Mouse (Mus musculus): ENCODE results near the gene Arid5a. TPM values are rescaled to one million over a fixed set of nuclear protein-coding genes. Genes with fewer than 3 reads are reported as not detected.

The Arid5a gene
- 10 to 100 TPM; 13.7 to 14.8 TPM for total RNA-seq (2021)
- long read RNA-seq, full-length matches to known transcripts, result 7 of 12 reads
- long read RNA-seq, partial matches to known transcripts, result 1 of 12 reads
- long read RNA-seq, other reads (novel, unspliced or antisense), result 4 of 12 reads

- DNase-seq (ENCODE audit: low spot score in 2 of 2), result peak; percentile 83 to 86
These were observed at the start of gene Arid5a for GRCm38 (mm10) chr1:36307495-36308280. Arid5a (plus strand) TSS chr1:36307733.

GRCm38 (mm10) chr1:36258631-36259030 is 48.9 kb upstream of the Arid5a start:
- no peak for DNase-seq (ENCODE audit: low spot score in 2 of 2)

DNA sequence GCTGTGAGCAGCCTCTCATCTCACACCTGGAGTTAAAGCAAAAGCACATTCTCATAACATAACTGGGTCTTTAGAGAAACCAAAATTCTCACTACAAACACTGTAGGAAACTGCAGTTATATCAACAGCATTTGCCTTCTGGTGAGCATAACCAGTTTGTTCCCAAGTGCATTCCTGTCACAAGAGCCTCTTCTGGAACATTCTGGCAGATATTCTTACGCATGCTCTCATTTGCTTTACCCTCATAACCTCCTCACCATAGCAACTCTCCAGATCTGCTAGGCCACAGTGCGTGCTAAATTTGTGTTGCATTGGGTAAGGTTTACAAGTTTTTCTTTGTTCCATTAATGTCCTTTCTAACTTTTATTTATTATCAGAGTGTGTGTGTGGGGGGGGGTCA is 48.3 kb upstream of the Arid5a start:
- DNase-seq (ENCODE audit: low spot score in 2 of 2), result no peak

DNA sequence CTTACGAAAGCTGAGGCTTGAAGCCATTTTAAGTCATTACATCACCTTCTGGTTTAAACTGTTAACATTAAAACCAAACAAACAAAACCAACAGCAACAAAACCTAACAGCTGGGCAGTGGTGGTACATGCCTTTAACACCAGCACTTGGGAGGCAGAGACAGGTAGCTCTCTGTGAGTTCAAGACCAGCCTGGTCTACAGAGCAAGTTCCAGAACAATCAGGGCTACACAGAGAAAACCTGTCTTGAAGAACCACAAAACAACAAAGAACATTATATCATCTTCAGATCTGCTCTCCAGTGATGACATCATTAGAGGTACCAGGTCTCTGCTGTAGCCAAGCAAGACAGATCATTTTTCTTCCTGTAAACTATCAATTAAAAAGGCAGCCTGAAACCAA is 47.1 kb upstream of the Arid5a start:
- DNase-seq (ENCODE audit: low spot score in 2 of 2), result no peak

DNA sequence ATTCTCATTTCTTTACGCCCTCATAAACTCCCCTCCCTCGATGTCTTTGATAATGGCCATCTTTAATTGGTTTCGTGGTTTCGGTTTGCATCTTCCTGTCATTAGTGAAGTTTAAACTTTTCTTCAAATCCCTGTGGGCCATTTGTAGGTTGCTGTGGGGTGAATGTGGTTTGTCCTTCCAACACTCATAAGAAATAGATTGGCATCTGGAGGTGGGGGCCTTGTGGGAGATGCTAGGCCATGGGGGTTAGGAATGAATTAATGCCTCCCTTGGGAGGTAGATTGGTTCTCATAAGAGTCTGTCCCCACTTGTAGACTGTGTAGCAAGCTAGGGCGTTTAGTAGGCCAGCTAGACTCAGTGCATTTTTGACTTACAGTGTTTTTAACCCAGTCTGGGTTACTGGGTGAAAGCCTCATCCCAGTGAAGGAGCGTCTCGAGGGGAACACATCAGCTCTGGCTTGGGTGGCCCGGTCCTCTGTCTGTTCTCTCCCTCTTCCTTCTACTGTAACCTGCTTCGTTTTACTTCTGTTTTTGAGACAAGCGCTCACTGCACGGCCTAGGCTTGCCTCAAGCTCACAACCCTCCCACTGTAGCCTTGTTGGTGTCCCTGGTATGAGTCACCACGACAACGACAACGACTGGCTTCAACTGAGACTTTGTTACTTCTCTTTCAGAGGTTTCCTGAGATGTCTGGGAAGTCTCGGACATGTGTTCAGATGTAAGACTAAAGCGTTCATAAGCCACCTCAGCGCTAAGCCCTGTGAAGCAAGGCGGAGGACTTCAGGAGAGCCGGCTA is 45.6 kb upstream of the Arid5a start:
- DNase-seq (ENCODE audit: low spot score in 2 of 2), result no peak

DNA sequence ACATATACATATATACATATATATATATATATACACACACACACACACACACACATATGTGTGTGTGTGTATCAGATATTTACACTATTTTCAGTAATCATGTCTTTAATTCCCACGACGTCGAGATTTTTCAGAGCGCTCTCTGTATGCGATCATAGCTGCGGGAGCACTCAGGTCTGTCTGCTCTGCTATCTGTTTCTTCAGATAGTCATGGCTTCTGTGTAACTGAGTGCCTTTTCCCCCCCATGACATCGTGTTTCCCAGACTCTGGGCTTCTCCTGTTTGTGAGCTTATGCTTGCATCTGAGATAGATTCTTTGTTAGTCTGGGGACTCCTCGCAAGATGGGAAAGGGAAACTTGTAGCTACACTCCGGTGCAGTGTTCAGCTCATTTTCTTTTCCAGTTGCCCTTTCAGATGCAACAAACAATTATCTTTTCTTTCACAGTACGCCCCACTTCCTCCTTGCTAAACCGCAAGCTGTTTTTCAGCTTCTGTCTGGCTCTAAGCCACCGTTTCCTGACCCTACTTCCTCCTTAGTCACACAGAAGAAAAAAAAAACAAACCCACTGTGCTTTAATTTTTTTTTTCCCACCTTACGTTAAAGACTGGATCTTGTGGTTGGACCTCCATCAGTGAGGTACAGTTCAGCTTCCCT is 43.6 kb upstream of the Arid5a start:
- no peak for DNase-seq (ENCODE audit: low spot score in 2 of 2)

- DNase-seq (ENCODE audit: low spot score in 2 of 2), result no peak
These were observed 41.2 kb upstream of the Arid5a start for GRCm38 (mm10) chr1:36266293-36266692.

DNA sequence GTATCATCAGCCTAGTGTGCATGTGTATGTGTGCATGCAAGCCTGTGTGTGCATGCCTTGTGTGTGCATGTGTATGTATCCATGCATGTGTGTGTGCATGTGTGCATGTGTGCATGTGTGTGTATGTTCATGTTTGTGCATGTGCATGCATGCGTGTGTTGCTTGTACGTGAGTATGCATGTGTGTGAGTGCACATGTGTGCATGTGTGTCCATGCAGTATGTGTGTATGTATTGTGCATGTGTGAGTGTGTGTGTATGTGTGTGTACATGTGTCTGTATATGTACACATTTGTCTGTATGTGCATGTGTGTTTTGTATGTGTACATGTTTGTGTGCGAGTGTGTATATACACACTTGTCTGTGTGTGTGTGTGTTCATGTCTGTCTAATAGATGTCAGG is 39.9 kb upstream of the Arid5a start:
- DNase-seq (ENCODE audit: low spot score in 2 of 2), result no peak

- DNase-seq (ENCODE audit: low spot score in 2 of 2), result no peak
These were observed 38.3 kb upstream of the Arid5a start for GRCm38 (mm10) chr1:36269121-36269795.

DNA sequence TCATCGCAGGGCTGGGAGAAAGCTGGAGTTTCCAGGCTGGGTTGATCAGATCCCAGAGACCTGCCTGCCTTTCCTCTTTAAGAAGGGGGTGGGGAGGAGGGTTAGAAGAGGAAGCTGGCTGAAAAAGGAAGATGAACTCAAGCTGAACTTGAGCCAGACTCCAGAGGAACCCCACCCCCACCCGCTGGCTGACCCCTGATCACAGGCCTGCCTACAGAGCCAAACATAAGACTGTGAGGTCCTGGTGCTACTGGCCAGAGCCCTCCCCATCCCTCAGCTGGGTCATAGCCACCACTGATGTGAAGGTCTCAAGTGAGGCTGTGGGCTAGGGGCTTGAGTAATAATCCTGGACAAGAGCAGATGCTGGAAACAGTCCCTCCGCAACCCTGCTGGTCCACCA is 36.9 kb upstream of the Arid5a start:
- no peak for DNase-seq (ENCODE audit: low spot score in 2 of 2)

DNA sequence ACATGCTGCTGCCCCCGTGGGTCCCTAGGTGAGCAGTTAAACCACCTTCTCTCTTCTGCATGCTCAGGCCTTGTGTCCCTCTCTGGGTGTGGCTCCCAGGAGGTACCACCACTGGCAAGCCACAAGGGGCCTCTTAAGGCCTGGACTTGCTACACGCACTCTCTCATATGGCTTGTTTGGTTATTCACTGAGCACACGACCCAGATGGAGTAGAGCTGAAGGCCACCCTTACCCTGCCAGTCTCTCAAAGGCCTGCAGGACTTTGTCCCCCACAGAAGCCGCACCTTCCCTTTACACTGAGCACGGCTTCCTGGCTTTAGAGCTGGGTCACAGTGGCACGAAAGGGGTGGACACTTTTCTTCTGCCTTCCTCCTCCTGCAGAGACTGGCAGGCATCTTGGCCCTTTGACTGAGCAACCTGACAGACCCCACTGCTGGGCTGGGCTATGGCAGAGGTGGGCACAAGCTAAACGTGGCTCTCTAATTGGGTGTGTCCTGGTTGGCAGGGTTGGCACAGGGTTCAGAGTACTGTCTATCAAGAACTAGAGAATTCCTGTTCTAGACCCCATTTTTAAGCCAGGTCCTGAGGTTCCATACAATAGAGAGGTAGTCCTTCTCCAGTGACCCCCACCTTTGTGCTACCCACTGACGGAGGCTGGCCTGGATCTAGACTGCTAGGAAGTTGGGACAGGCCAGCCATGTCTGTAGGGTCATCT is 35.9 kb upstream of the Arid5a start:
- no peak for DNase-seq (ENCODE audit: low spot score in 2 of 2)

DNA sequence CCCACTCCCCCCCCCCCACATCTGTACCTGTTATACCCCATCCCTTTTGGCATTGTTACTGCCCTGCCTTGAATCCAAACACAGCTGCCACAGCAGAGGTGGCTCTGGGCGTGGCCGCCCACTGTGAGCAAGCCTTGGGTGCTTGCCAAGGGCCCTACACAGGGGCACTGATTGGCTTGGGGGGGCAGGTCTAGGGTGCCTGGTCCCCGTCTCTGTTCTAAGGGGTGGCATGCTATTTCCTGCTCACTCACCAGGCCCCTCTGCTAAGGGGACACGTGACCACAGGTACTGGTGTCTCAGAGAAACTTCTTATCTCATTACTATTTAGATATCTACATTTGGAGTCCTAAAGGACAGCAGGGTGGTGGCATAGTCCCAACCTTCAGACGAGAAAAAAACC is 35.0 kb upstream of the Arid5a start:
- DNase-seq (ENCODE audit: low spot score in 2 of 2), result no peak

GRCm38 (mm10) chr1:36273288-36273687 is 34.2 kb upstream of the Arid5a start:
- no peak for DNase-seq (ENCODE audit: low spot score in 2 of 2)

- DNase-seq (ENCODE audit: low spot score in 2 of 2), result no peak
These were observed 33.1 kb upstream of the Arid5a start, which contains the start of gene Neurl3 for GRCm38 (mm10) chr1:36274455-36274854. Neurl3 (minus strand) TSS chr1:36274679.

- DNase-seq (ENCODE audit: low spot score in 2 of 2), result no peak
These were observed 31.7 kb upstream of the Arid5a start for GRCm38 (mm10) chr1:36275635-36276389.

DNA sequence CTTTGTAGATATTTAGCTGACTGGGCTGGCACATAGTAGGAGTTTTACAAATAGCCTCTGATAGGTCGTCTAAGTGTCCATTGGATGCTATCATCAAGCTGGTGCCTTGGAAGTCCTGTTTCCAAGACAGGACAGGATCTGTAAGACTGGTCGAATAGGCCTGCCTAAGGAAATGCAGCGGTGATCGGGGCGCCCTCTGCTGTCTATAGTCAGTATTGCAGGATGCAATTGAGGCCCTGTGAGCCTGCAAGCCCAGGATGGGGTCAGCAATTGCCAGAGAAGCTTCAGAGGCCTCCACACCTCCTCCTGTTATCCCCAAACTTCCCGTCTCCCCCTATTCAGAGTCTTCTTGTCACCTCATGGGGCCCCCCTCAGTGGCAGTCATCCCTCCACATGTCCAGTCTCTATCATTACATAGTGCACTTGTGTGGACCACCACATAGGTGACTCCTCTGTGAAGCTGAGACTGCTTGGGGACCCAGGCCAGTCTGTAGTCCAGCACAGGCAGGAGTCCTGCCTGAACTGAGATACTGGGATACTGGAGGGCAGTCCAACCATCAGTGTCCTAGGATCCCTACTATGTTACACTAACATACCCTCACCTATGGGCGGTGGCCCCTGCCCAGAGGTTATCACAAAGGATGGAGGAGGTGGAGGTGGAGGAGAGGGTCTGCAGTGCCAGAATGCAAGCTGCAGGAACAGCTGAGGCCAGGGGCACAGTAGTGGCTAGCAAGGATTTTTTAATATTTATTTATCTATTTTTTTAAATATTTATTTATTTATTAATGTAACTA is 30.1 kb upstream of the Arid5a start:
- peak; percentile 84 for DNase-seq (ENCODE audit: low spot score in 2 of 2)

GRCm38 (mm10) chr1:36279202-36279601 is 28.3 kb upstream of the Arid5a start:
- DNase-seq (ENCODE audit: low spot score in 2 of 2), result peak; percentile 87

- DNase-seq (ENCODE audit: low spot score in 2 of 2), result no peak
These were observed 26.6 kb upstream of the Arid5a start for GRCm38 (mm10) chr1:36280938-36281337.

DNA sequence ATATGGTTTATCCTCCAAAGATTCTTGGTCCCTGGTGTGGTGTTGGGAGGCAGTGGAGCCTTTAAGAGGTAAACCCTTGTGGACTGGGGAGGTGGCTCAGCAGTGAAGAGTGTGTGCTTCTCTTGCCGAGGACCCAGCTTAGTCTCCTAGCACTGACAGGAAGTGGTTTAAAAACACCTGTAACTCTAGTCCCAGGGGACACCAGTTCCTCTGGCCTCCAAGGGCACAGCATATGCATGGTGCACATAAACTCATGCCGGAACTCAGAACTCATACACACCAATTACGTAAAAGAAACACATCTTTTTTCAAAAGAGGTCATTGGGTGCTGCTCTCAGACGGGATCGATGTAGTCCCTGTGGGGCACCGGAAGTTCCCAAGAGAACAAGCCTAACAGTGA is 25.7 kb upstream of the Arid5a start:
- DNase-seq (ENCODE audit: low spot score in 2 of 2), result no peak

Measured in layer of hippocampus, postnatal 10 days (tissue).